Mouse (Mus musculus): ENCODE measurements at regions not wholly inside any gene's neighbourhood (a gene's known extent, or its start where the extent isn't known, plus 50 kb on each side); places are given as distances from the start of the nearest gene placed in this dataset.

- Histone ChIP-seq H3K27ac (ENCODE audit: insufficient read depth, low read depth) (no peak overlapping the region), H3K36me3 (replicated peaks in 1 of 2; ENCODE audit: control insufficient read depth in 1 of 2, insufficient read depth in 1 of 2, low read length in 1 of 2) (no peaks in the 10 kb centered on the region), H3K79me2 (replicated peaks; ENCODE audit: control insufficient read depth, extremely low read depth, insufficient read depth, poor library complexity, severe bottlenecking) (no peaks in the 10 kb centered on the region), H3K4me2 (ENCODE audit: insufficient read depth, low read depth, poor library complexity, severe bottlenecking) (peak overlapping the region; percentile 50; the same call in 1 of the 2 replicates), H3K9me3 (replicated peaks; ENCODE audit: low read length) (no peaks in the 10 kb centered on the region), H3K27me3 (replicated peaks) (no peaks in the 10 kb centered on the region), H3K4me3 (replicated peaks in 1 of 3; ENCODE audit: low read depth in 2 of 3, low read length in 2 of 3, poor library complexity in 1 of 3) (no peak overlapping the region), H3K9ac (ENCODE audit: insufficient read depth, low read depth) (no peak overlapping the region), H3K4me1 (ENCODE audit: control insufficient read depth in 1 of 2, insufficient read depth in 2 of 2) (peaks cover 3 to 11% of the 10 kb centered on the region in 2 experiments; a peak in 3 of 4 replicates)
- dilution Hi-C loops (cut with MboI; ENCODE audit: extremely low pct_ligation_motif_present, extremely low pct_unique_long_range_greater_than_20kb, low sequenced_read_pairs): no loop called here
- in situ Hi-C loops (cut with MboI; ENCODE audit: low pct_ligation_motif_present, low pct_unique_long_range_greater_than_20kb, low sequenced_read_pairs): loop anchor here (25.0 kb wide), 1 partner anchor 272 kb away; no protein-coding TSS in a partner anchor
- peak; percentile 65 for DNase-seq (ENCODE audit: extremely low read depth)
- TF ChIP-seq HCFC1 (IDR thresholded peaks at IDR 0.05; ENCODE audit: low read depth, low read length): no peak
- no peak for TF ChIP-seq ZMIZ1 (IDR thresholded peaks at IDR 0.05; ENCODE audit: low read depth, low read length)
- no peak for TF ChIP-seq UBTF (IDR thresholded peaks at IDR 0.05; ENCODE audit: low read depth, low read length)
- peak; percentile 72 for TF ChIP-seq SMC3 (IDR thresholded peaks at IDR 0.05; ENCODE audit: low read depth, low read length)
- TF ChIP-seq ZNF384 (IDR thresholded peaks at IDR 0.05; ENCODE audit: low read depth, low read length): no peak
- TF ChIP-seq BHLHE40 (IDR thresholded peaks at IDR 0.05; ENCODE audit: low read depth, low read length): no peak
- TF ChIP-seq JUN (IDR thresholded peaks at IDR 0.05; ENCODE audit: insufficient read depth, low read depth, low read length): no peak
- TF ChIP-seq MAFK (IDR thresholded peaks at IDR 0.05; ENCODE audit: insufficient replicate concordance, low read length): no peak
- peak in 1 of 2 experiments; percentile 72; a peak in 2 of 4 replicates for TF ChIP-seq CTCF (conservative IDR thresholded peaks at IDR 0.05 in 1 of 2, IDR thresholded peaks at IDR 0.05 in 1 of 2; ENCODE audit: low read depth in 2 of 2, low read length in 2 of 2)
- no peak for TF ChIP-seq MYC (IDR thresholded peaks at IDR 0.05; ENCODE audit: low read depth, low read length)
- no peak for TF ChIP-seq E2F4 (IDR thresholded peaks at IDR 0.05; ENCODE audit: insufficient replicate concordance, low read depth, low read length)
- TF ChIP-seq NELFE (IDR thresholded peaks at IDR 0.05; ENCODE audit: low read depth, low read length): no peak
- no peak for TF ChIP-seq POLR2AphosphoS2 (IDR thresholded peaks at IDR 0.05; ENCODE audit: low read depth, low read length)
- TF ChIP-seq CHD1 (IDR thresholded peaks at IDR 0.05; ENCODE audit: low read depth, low read length): no peak
- no peak for TF ChIP-seq IRF4 (IDR thresholded peaks at IDR 0.05; ENCODE audit: low read depth, low read length)
- no peak for TF ChIP-seq ETS1 (conservative IDR thresholded peaks at IDR 0.05; ENCODE audit: low read depth, low read length)
- TF ChIP-seq TBP (conservative IDR thresholded peaks at IDR 0.05; ENCODE audit: low read depth, low read length): no peak
- peak; percentile 83 for TF ChIP-seq RAD21 (IDR thresholded peaks at IDR 0.05; ENCODE audit: low read depth, low read length)
These were observed 584.0 kb upstream of the 2610301B20Rik start for GRCm38 (mm10) chr4:10290326-10290725.

DNA sequence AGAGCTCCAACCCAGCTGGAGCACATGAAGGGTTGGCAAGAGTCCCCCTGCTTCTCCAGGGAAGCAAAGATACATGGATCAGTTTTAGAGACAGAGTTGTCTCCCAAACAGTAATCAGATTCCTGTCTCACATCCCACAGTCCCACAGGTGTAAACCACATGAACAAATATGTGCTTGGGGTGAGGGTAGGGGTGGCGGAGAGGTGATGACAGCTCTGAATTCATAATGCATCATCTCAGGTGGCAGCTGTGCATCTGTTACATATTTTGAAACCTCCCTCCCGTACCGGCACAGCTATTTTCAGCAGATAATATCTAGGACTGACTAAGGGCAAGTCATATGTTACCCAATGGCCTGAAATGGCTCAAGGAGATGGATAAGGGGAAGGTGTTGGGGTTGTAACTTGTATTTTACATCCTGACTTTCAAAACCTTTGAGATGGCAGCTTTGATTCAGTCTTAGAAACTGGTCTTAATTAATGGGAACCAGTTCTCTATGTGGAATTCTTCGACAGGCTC, 579.2 kb upstream of the 2610301B20Rik start:
- Histone ChIP-seq H3K4me2 (ENCODE audit: insufficient read depth, low read depth, poor library complexity, severe bottlenecking) (no peak overlapping the region; the same call in 1 of the 2 replicates), H3K9me3 (replicated peaks; ENCODE audit: low read length) (no peaks in the 10 kb centered on the region), H3K4me3 (replicated peaks in 1 of 3; ENCODE audit: low read depth in 2 of 3, low read length in 2 of 3, poor library complexity in 1 of 3) (no peak overlapping the region), H3K27me3 (replicated peaks) (no peaks in the 10 kb centered on the region), H3K79me2 (replicated peaks; ENCODE audit: control insufficient read depth, extremely low read depth, insufficient read depth, poor library complexity, severe bottlenecking) (no peaks in the 10 kb centered on the region), H3K9ac (ENCODE audit: insufficient read depth, low read depth) (no peak overlapping the region), H3K4me1 (ENCODE audit: control insufficient read depth in 1 of 2, insufficient read depth in 2 of 2) (peaks cover 9 to 14% of the 10 kb centered on the region in 2 experiments; a peak in 3 of 4 replicates), H3K27ac (ENCODE audit: insufficient read depth, low read depth) (no peak overlapping the region), H3K36me3 (replicated peaks in 1 of 2; ENCODE audit: control insufficient read depth in 1 of 2, insufficient read depth in 1 of 2, low read length in 1 of 2) (no peaks in the 10 kb centered on the region)
- peak; percentile 6 for DNase-seq (ENCODE audit: extremely low read depth)
- in situ Hi-C loops (cut with MboI; ENCODE audit: low pct_ligation_motif_present, low pct_unique_long_range_greater_than_20kb, low sequenced_read_pairs) (loop anchor here (25.0 kb wide), 1 partner anchor 267 kb away; no protein-coding TSS in a partner anchor), dilution Hi-C loops (cut with MboI; ENCODE audit: extremely low pct_ligation_motif_present, extremely low pct_unique_long_range_greater_than_20kb, low sequenced_read_pairs) (no loop called here)
- TF ChIP-seq KAT2A (IDR thresholded peaks at IDR 0.05; ENCODE audit: insufficient replicate concordance, low read length): no peak
- TF ChIP-seq TCF12 (IDR thresholded peaks at IDR 0.05; ENCODE audit: low read depth, low read length): peak; percentile 43; the same call in 1 of the 2 replicates
- TF ChIP-seq SMC3 (IDR thresholded peaks at IDR 0.05; ENCODE audit: low read depth, low read length): no peak
- TF ChIP-seq ETS1 (conservative IDR thresholded peaks at IDR 0.05; ENCODE audit: low read depth, low read length): peak; percentile 43
- peak; percentile 64 for TF ChIP-seq EP300 (IDR thresholded peaks at IDR 0.05; ENCODE audit: low read length)
- TF ChIP-seq RCOR1 (conservative IDR thresholded peaks at IDR 0.05; ENCODE audit: low read depth, low read length): no peak
- 0 out of 2 replicates have a peak, but pooled peaks have one; percentile 25 for TF ChIP-seq SIN3A (IDR thresholded peaks at IDR 0.05; ENCODE audit: low read length)
- peak; percentile 84 for TF ChIP-seq MEF2A (IDR thresholded peaks at IDR 0.05; ENCODE audit: borderline replicate concordance, low read depth, low read length)
